Mouse (Mus musculus) stomach, postnatal 0 days (tissue): Measurements from ENCODE around the gene Myrip. TPM values are rescaled to one million over a fixed set of nuclear protein-coding genes. Genes with fewer than 3 reads are reported as not detected.

Experiments used
- ATAC-seq: fragments of 200-750 bp; cut with Nextera tagmentation; 2 replicates; pipeline ENCODE4 v1.8.0; 2017; ENCODE audit not compliant: low FRiP score, low TSS enrichment
- DNase-seq: peaks from one replicate; pipeline ENCODE4 v3.0.0-alpha.2; 2016; ENCODE audit warnings: low spot score
- H3K27ac ChIP-seq: fragments of 300-500 bp; sonication (generic); replicated peaks from 2 replicates; pipeline ENCODE4 v1.5.1; 2014; ENCODE audit warnings: mild to moderate bottlenecking, control low read depth
- H3K27me3 ChIP-seq: fragments of 300-500 bp; sonication (generic); 2 replicates; pipeline ENCODE4 v1.6.1; 2014; ENCODE audit warnings: low read length; ENCODE audit not compliant: control insufficient read depth, insufficient read depth
- H3K36me3 ChIP-seq: fragments of 300-500 bp; sonication (generic); 2 replicates; pipeline ENCODE4 v1.6.1; 2014; ENCODE audit warnings: low read length, mixed read lengths; ENCODE audit not compliant: control insufficient read depth, insufficient read depth
- H3K4me1 ChIP-seq: fragments of 300-500 bp; sonication (generic); replicated peaks from 2 replicates; pipeline ENCODE4 v1.6.1; 2014; ENCODE audit warnings: antibody characterized with exemption; ENCODE audit not compliant: control insufficient read depth, insufficient read depth
- H3K4me2 ChIP-seq: fragments of 300-500 bp; sonication (generic); replicated peaks from 2 replicates; pipeline ENCODE4 v1.6.1; 2014; ENCODE audit warnings: low read depth, mild to moderate bottlenecking, control low read depth, moderate library complexity
- H3K4me3 ChIP-seq: fragments of 300-500 bp; sonication (generic); 2 replicates; pipeline ENCODE4 v1.5.1; 2014; ENCODE audit warnings: low read depth, low read length, control low read depth
- H3K9ac ChIP-seq: fragments of 300-500 bp; sonication (generic); 2 replicates; pipeline ENCODE4 v1.6.1; 2014; ENCODE audit warnings: mild to moderate bottlenecking, low read length, control low read depth, mixed read lengths
- H3K9me3 ChIP-seq: fragments of 300-500 bp; sonication (generic); 2 replicates; pipeline ENCODE4 v1.6.1; 2016; ENCODE audit warnings: low read length; ENCODE audit not compliant: control insufficient read depth
- CTCF ChIP-seq: IDR thresholded peaks from 2 replicates; pipeline ENCODE4 v1.5.1; 2016; ENCODE audit warnings: antibody characterized with exemption, low read depth, mild to moderate bottlenecking, moderate library complexity
- EP300 ChIP-seq: optimal IDR thresholded peaks from 2 replicates; pipeline ENCODE3; 2016; ENCODE audit warnings: antibody characterized with exemption
- WGBS: fragments of 180-500 bp; shearing (Covaris S2); extraction: QIAGEN DNeasy Blood & Tissue Kit; methylation state at CpG from one replicate; pipeline ENCODE4 v1.1.7; 2014; 5-methylcytosine and 5-hydroxymethylcytosine counted together
- polyA plus RNA-seq: library from polyadenylated mRNA; unstranded; fragments of >200 nt; fragmentation: Nextera tagmentation; extraction: Ambion mirVana; gene quantifications from 2 replicates; pipeline ENCODE4 v1.2.1, GENCODE M21; 2015

Myrip gene
- polyA plus RNA-seq, 1 experiment from 2014 or later: 0.38 TPM

DNA sequence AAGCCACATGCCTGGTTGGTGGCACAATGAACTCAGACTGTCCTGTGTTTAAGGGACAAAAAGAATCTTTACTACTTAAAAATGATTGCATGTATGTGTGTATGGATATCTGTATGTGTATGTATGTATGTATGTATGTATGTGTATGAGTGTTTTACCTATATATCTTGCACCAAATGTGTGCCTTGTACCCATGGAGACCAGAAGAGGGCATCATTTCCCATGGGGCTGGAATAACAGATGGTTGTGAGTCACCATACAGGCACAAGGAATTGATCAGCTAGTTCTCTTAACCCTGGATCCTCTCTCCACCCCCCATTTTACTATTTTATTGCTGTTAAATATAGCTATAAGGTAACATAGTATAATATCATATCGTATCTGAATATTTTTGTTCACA, 4.4 kb upstream of the Myrip start:
- Histone ChIP-seq H3K36me3 (no peaks in the 10 kb centered on the region), H3K9me3 (no peaks in the 10 kb centered on the region), H3K9ac (no peak overlapping the region), H3K27ac (no peak overlapping the region), H3K4me3 (no peak overlapping the region), H3K4me1 (no peaks in the 10 kb centered on the region), H3K4me2 (no peak overlapping the region), H3K27me3 (no peaks in the 10 kb centered on the region)
- ATAC-seq (no peak), DNase-seq (no peak)
- TF ChIP-seq CTCF (peak; percentile 53), EP300 (no peak)
- WGBS: 94% methylated on average over 1 of the region's 1 CpGs

DNA sequence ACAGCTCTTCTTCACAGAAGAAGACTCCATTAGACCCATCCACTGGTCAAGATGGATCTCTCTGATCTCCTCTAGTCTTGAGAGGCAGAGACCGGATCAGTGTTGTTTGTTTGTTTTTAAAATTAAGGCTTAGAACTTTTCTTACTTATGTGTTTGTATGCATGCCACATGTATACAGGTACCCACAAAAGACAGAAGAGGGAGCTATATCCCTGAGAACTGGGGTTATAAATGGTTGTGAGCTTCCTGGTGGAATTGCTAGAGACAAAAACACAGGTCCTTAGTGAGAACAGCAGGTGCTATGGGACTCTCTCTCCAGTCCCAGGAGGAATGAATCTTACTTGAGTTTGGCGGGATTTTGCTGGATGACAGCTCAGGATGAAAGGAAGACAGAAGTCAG, 1.9 kb upstream of the Myrip start:
- no peaks in the 10 kb centered on the region for H3K4me1 ChIP-seq
- H3K27me3 ChIP-seq: peaks cover 7% of the 10 kb centered on the region; the same call in 1 of the 2 replicates
- no peaks in the 10 kb centered on the region for H3K36me3 ChIP-seq
- ATAC-seq (no peak), DNase-seq (no peak)
- peak; percentile 49 for TF ChIP-seq CTCF
- no peak for TF ChIP-seq EP300
- WGBS: 55% methylated on average over 2 of the region's 2 CpGs
- no peak overlapping the region for H3K4me3 ChIP-seq
- H3K27ac ChIP-seq: no peak overlapping the region
- H3K9me3 ChIP-seq: no peaks in the 10 kb centered on the region
- no peak overlapping the region for H3K9ac ChIP-seq
- H3K4me2 ChIP-seq: no peak overlapping the region

DNA sequence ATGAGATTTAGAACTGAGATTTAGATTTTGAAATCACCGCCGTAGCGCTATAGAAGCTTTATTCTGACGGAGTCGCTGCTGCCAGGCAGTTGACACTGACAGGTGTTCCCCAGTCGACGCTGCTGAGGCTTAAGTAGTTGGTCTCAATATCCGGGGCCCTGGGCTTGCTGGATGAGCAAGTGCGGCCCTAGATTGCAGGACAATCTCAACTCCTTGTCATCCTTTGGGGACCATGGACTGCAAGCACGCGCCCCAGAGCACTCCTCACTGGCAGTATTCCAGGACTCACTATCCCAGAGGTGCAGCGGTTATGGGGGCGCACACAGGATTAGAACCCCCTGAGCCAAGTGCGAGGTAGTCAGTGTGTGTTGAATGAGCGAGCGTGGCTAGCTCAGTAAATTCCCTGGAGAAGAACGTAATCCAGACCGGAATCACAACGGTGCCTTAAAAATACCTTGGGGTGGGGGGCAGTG, 1.7 kb downstream of the Myrip start:
- TF ChIP-seq CTCF: no peak
- no peak for TF ChIP-seq EP300
- H3K4me2 ChIP-seq: peak overlapping the region; percentile 79
- no peak overlapping the region for H3K9ac ChIP-seq
- DNase-seq (peak; percentile 15), ATAC-seq (no peak)
- WGBS: 13% methylated on average over 19 of the region's 19 CpGs
- H3K36me3 ChIP-seq: no peaks in the 10 kb centered on the region
- H3K27ac ChIP-seq: no peak overlapping the region
- no peaks in the 10 kb centered on the region for H3K9me3 ChIP-seq
- H3K4me3 ChIP-seq: peak overlapping the region; percentile 46; the same call in 1 of the 2 replicates
- H3K4me1 ChIP-seq: no peaks in the 10 kb centered on the region
- H3K27me3 ChIP-seq: peaks cover 9% of the 10 kb centered on the region; the same call in 1 of the 2 replicates

DNA sequence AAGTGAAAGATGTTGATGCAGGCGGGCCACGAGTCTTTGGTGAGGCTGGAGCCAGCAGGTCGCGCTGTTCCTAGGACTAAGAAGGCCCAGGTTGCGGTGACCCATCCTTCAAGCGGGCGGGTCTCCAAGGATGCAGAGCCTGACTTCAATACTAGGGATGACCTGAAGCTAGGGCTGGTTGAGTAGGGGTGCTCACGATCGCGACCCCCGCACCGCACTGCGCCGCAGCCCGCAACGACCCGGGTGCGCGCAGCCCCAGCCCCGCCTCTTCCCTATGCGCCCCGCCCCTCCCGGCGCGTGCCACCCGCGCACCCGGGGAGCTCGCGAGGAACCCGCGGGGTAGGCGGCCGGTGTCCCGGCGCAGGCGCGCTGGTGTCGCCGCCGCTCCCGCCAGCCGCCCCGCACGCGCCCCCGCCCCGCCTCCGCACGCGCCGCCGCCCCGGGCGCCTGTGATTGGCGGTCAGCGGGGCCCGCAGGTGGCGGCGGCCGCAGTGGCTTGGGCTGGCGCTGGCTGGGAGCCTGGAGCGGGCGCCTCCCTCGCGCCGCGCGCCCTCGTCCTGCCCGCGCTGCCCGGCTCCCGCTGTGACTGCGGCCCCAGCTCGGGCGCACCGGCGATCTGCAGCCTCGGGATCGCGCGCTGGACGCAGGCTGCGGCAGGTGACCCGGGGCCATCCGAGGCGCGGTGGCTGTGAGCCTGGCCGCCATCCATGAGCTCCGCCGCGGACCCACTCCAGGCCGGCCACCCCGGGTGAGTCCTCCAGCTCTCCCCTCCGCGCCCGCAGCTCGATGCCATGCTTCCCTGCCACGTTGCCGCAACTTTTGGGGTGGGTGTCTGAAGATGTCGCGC, 2.4 kb downstream of the Myrip start:
- no peaks in the 10 kb centered on the region for H3K9me3 ChIP-seq
- H3K4me3 ChIP-seq: peak overlapping the region; percentile 46
- peak overlapping the region; percentile 79 for H3K4me2 ChIP-seq
- TF ChIP-seq CTCF (peak; percentile 42), EP300 (no peak)
- DNase-seq: peak; percentile 49
- no peaks in the 10 kb centered on the region for H3K36me3 ChIP-seq
- no peak overlapping the region for H3K27ac ChIP-seq
- ATAC-seq: peak; percentile 78
- WGBS: 1% methylated on average over 78 of the region's 103 CpGs
- H3K4me1 ChIP-seq: no peaks in the 10 kb centered on the region
- H3K9ac ChIP-seq: peak overlapping the region; percentile 23
- peaks cover 9% of the 10 kb centered on the region; the same call in 1 of the 2 replicates for H3K27me3 ChIP-seq

DNA sequence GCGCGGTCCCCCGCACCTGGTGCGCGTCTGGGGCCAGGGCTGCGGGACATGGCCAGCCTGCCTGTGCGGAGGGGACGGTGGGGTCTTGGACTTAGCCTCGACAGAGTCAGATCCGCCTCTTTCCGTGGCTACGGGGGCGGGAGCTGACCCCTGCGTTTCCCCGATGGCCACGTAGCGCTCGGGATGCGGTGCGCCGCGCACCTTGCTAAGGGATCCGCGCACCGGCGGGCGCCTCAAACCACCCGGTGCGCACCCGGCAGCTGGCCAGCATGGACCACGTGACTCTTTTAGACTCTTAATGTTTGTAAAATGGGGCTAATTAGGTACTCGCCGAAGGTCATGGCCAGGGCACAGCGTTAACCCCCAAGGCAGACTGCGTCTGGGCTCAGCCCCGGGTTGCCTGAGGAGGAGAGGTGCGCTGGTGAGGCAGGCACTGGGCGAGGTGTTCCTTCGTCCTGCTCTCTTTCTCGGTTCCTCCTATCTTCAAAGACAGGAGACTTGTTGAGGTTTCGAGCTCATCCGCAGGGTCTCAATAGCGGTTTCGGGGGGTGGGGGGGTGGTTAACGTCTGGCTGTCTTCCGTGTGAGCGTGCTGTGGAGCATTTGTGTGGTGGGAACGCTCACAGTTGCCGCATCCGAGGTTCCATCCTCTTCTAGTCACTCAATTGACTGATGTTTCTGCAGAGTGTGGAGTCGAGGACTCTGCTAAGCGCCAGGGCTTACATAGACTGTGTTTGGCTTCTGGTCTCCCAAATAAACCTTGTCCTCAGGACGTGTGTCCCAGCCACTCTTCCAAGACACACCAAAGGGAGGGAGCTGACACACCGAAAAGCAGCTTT, 3.2 kb downstream of the Myrip start:
- ATAC-seq (peak; percentile 39), DNase-seq (peak; percentile 22)
- H3K9me3 ChIP-seq: no peaks in the 10 kb centered on the region
- TF ChIP-seq EP300 (no peak), CTCF (no peak)
- no peaks in the 10 kb centered on the region for H3K4me1 ChIP-seq
- peak overlapping the region; percentile 79 for H3K4me2 ChIP-seq
- H3K36me3 ChIP-seq: no peaks in the 10 kb centered on the region
- H3K9ac ChIP-seq: no peak overlapping the region; the same call in 1 of the 2 replicates
- H3K4me3 ChIP-seq: peak overlapping the region; percentile 46
- WGBS: 4% methylated on average over 54 of the region's 54 CpGs
- H3K27ac ChIP-seq: no peak overlapping the region
- H3K27me3 ChIP-seq: peaks cover 9% of the 10 kb centered on the region; the same call in 1 of the 2 replicates
